Mouse (Mus musculus): ENCODE results near the gene Tmem268. TPM values are rescaled to one million over a fixed set of nuclear protein-coding genes. Genes with fewer than 3 reads are reported as not detected.

The Tmem268 gene
- polyA plus RNA-seq, 1 experiment from 2014 or later: 6.0 TPM

Other genes starting within 250 kb of the Tmem268 start
- gene Orm1, start 214.2 kb upstream of the Tmem268 start, polyA plus RNA-seq (2015; fragmentation: Nextera tagmentation; extraction: Ambion mirVana): not detected in 2 replicates
- gene Orm3, start 202.6 kb upstream of the Tmem268 start, polyA plus RNA-seq (2015; fragmentation: Nextera tagmentation; extraction: Ambion mirVana): not detected in 2 replicates
- gene Orm2, start 196.3 kb upstream of the Tmem268 start, polyA plus RNA-seq (2015; fragmentation: Nextera tagmentation; extraction: Ambion mirVana): not detected in 2 replicates
- gene Akna, start 155.4 kb upstream of the Tmem268 start, polyA plus RNA-seq (2015; fragmentation: Nextera tagmentation; extraction: Ambion mirVana): 10.6 and 11.2 TPM in 2 replicates
- 5.1 and 6.4 TPM in 2 replicates for gene Whrn, start 62.8 kb upstream of the Tmem268 start, polyA plus RNA-seq (2015; fragmentation: Nextera tagmentation; extraction: Ambion mirVana)
- gene Atp6v1g1, start 14.0 kb upstream of the Tmem268 start, polyA plus RNA-seq (2015; fragmentation: Nextera tagmentation; extraction: Ambion mirVana): 427 and 436 TPM in 2 replicates
- gene Gm11213, start 46.5 kb downstream of the Tmem268 start, polyA plus RNA-seq (2015; fragmentation: Nextera tagmentation; extraction: Ambion mirVana): not detected in 2 replicates
- not detected in 2 replicates for gene Tex48, start 63.6 kb downstream of the Tmem268 start, polyA plus RNA-seq (2015; fragmentation: Nextera tagmentation; extraction: Ambion mirVana)
- not detected in 2 replicates for gene Gm11214, start 104.6 kb downstream of the Tmem268 start, polyA plus RNA-seq (2015; fragmentation: Nextera tagmentation; extraction: Ambion mirVana)
- not detected in 2 replicates for gene Tnfsf15, start 186.3 kb downstream of the Tmem268 start, polyA plus RNA-seq (2015; fragmentation: Nextera tagmentation; extraction: Ambion mirVana)